Mouse (Mus musculus): ENCODE data around the gene Lhfp. TPM values are rescaled to one million over a fixed set of nuclear protein-coding genes. Genes with fewer than 3 reads are reported as not detected.

Lhfp gene
- polyA plus RNA-seq, 1 experiment, result 15.1 TPM

DNA sequence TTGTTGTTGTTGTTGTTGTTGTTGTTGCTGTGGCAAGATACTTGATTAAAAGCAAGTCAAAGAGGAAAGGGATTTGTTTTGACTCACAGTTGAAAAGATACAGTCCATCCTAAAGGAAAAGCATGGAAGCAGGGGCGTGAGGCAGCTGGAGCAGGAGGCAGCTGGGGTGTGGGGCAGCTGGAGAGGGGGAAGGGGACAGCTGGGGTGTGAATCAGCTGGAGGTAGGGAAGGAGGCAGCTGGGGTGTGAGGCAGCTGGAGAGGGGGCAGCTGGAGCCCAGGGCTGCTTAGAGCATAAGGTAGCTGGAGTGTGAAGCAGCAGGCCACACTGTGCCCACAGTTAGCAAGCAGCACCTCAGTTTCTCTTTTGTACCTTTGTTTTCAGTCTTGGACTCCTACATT, 110.3 kb downstream of the Lhfp start:
- H3K27ac ChIP-seq (ENCODE audit: control insufficient read depth, insufficient read depth, low read depth, low read length), result no peak overlapping the region
- TF ChIP-seq POLR2A (IDR thresholded peaks at IDR 0.05; ENCODE audit: control insufficient read depth, low read depth, low read length) (no peak), CTCF (IDR thresholded peaks at IDR 0.05; ENCODE audit: control insufficient read depth, insufficient read depth, insufficient replicate concordance, low read depth, low read length) (no peak)
- no peaks in the 10 kb centered on the region for H3K27me3 ChIP-seq (ENCODE audit: control insufficient read depth, insufficient read depth, low read length)
- H3K4me1 ChIP-seq (ENCODE audit: control insufficient read depth, insufficient read depth, low read length), result no peaks in the 10 kb centered on the region
- H3K4me3 ChIP-seq (ENCODE audit: control insufficient read depth, low read depth, low read length), result no peak overlapping the region
- H3K36me3 ChIP-seq (ENCODE audit: control insufficient read depth, insufficient read depth, low read length), result no peaks in the 10 kb centered on the region

DNA sequence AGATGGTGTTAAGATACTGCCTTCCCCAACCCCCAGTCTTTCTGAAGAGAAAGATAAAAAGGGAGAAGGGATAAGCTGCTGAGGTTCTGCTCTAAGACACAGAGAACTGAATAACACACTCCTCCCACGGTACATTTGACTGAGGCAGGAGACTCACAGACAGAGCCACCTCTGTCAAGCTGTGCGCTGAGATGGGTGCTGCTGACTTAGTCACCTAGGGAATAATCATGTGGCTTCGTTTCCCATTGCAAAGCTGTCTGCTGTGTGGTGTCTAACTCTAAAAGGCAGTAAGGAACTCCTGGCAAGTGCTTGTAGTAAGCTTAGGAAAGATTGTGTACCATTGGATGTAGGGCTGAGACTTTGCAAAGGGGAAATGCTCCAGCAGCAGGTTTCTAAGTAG, 120.6 kb downstream of the Lhfp start:
- Histone ChIP-seq H3K4me1 (ENCODE audit: control insufficient read depth, insufficient read depth, low read length) (peaks cover 3% of the 10 kb centered on the region), H3K36me3 (ENCODE audit: control insufficient read depth, insufficient read depth, low read length) (no peaks in the 10 kb centered on the region), H3K27ac (ENCODE audit: control insufficient read depth, insufficient read depth, low read depth, low read length) (no peak overlapping the region), H3K27me3 (ENCODE audit: control insufficient read depth, insufficient read depth, low read length) (no peaks in the 10 kb centered on the region), H3K4me3 (ENCODE audit: control insufficient read depth, low read depth, low read length) (no peak overlapping the region)
- no peak for TF ChIP-seq CTCF (IDR thresholded peaks at IDR 0.05; ENCODE audit: control insufficient read depth, insufficient read depth, insufficient replicate concordance, low read depth, low read length)
- no peak for TF ChIP-seq POLR2A (IDR thresholded peaks at IDR 0.05; ENCODE audit: control insufficient read depth, low read depth, low read length)

DNA sequence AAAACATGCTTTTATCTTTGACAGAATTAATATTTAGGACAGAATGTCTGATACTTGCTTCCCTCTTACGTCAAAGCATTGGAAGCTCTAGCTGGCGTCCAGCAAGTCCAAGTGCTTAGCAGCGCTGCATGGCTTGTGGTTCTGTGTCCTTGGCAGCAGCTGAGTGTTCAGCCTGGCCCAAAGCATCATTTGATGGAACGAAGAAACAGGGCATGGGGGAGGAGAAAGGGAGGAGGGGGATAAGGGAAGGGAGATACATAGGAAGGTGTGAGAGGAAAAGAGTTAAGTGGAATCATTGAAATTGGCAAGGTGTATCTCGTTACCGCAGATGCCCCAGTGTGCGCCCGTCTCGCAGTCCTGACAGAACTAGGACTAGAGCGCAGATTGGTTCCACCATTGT, 124.0 kb downstream of the Lhfp start:
- Histone ChIP-seq H3K36me3 (ENCODE audit: control insufficient read depth, insufficient read depth, low read length) (no peaks in the 10 kb centered on the region), H3K4me1 (ENCODE audit: control insufficient read depth, insufficient read depth, low read length) (peaks cover 3% of the 10 kb centered on the region), H3K4me3 (ENCODE audit: control insufficient read depth, low read depth, low read length) (peak overlapping the region; percentile 70), H3K27ac (ENCODE audit: control insufficient read depth, insufficient read depth, low read depth, low read length) (no peak overlapping the region), H3K27me3 (ENCODE audit: control insufficient read depth, insufficient read depth, low read length) (no peaks in the 10 kb centered on the region)
- TF ChIP-seq CTCF (IDR thresholded peaks at IDR 0.05; ENCODE audit: control insufficient read depth, insufficient read depth, insufficient replicate concordance, low read depth, low read length) (no peak), POLR2A (IDR thresholded peaks at IDR 0.05; ENCODE audit: control insufficient read depth, low read depth, low read length) (no peak)

DNA sequence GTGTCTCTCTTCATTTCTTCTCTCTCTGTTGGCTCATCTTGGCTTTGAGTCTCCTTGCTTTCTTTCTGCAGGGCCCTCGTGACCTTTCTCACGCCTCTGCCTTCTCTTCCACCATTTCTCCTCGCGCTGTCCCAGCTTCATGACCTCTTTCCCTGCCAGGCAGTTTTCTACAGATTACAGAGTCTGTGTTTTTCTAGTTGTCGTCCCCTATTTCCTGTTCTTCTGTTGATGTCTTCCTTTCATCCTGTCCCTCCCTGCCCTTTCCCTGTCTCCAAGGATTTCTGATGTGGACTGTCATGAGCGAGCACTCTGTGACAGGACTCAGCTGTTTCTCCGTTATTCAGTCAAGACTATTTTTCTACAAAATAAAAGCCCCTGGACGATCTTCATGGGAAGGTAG, 124.7 kb downstream of the Lhfp start:
- Histone ChIP-seq H3K27me3 (ENCODE audit: control insufficient read depth, insufficient read depth, low read length) (no peaks in the 10 kb centered on the region), H3K36me3 (ENCODE audit: control insufficient read depth, insufficient read depth, low read length) (no peaks in the 10 kb centered on the region), H3K27ac (ENCODE audit: control insufficient read depth, insufficient read depth, low read depth, low read length) (peak overlapping the region; percentile 66), H3K4me1 (ENCODE audit: control insufficient read depth, insufficient read depth, low read length) (peaks cover 3% of the 10 kb centered on the region), H3K4me3 (ENCODE audit: control insufficient read depth, low read depth, low read length) (peak overlapping the region; percentile 45)
- no peak for TF ChIP-seq POLR2A (IDR thresholded peaks at IDR 0.05; ENCODE audit: control insufficient read depth, low read depth, low read length)
- no peak for TF ChIP-seq CTCF (IDR thresholded peaks at IDR 0.05; ENCODE audit: control insufficient read depth, insufficient read depth, insufficient replicate concordance, low read depth, low read length)

DNA sequence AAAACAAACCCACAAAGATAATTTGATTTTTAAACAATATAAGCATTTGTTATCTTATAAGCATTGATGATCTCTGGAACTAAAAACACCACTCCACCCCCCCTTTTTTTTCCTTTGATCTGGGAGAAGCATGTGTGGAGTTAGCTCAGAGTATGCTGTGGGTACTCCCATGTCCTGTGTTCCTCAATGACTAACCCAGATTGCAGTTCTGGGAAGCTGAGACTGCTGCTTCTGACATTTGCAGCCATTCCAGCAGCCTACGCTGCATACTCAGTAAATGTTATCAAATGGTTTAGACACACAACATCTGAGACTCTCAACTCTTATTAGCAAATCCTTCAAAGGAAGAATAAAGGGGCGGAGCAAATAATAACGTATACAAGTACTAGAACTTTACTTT, 128.2 kb downstream of the Lhfp start:
- Histone ChIP-seq H3K4me3 (ENCODE audit: control insufficient read depth, low read depth, low read length) (no peak overlapping the region), H3K27me3 (ENCODE audit: control insufficient read depth, insufficient read depth, low read length) (no peaks in the 10 kb centered on the region), H3K36me3 (ENCODE audit: control insufficient read depth, insufficient read depth, low read length) (no peaks in the 10 kb centered on the region), H3K27ac (ENCODE audit: control insufficient read depth, insufficient read depth, low read depth, low read length) (no peak overlapping the region), H3K4me1 (ENCODE audit: control insufficient read depth, insufficient read depth, low read length) (peaks cover 3% of the 10 kb centered on the region)
- TF ChIP-seq POLR2A (IDR thresholded peaks at IDR 0.05; ENCODE audit: control insufficient read depth, low read depth, low read length) (no peak), CTCF (IDR thresholded peaks at IDR 0.05; ENCODE audit: control insufficient read depth, insufficient read depth, insufficient replicate concordance, low read depth, low read length) (no peak)

DNA sequence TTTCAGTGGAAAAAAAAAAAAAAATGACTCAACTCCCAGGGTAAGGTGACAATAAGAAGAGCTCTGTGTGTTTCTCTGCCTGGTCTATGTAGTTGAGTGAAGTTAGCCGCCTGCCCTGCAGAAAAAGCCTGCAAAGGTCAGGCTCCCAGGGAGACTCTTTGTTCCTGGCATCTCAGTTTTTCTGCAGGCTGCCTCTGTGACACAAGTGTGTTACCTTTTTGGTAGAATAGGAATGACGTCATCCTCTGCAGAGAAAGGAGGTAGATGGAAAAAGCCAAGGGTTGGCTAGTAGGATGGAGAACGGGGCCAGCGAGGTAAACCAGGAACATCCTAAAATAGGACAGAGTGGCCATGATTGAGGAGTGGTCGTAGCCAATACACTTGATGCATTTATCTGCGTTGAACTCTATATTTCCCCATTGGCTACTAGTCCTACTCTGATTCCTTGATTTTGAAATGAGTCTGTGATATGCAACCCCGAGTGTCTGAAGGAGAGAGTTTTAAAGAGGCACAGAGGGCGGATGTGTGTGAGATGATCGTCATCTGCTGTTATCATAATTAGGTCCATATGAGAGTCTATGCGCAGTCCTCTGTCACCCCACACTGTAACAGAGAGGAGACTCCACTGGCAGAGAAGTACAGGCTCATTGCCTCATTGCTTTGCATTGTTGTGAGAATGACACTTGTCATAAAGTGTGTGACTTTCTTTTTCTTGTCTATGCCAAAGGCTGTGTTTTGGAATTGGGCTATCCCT, 132.2 kb downstream of the Lhfp start:
- no peak for TF ChIP-seq POLR2A (IDR thresholded peaks at IDR 0.05; ENCODE audit: control insufficient read depth, low read depth, low read length)
- no peak for TF ChIP-seq CTCF (IDR thresholded peaks at IDR 0.05; ENCODE audit: control insufficient read depth, insufficient read depth, insufficient replicate concordance, low read depth, low read length)
- Histone ChIP-seq H3K27ac (ENCODE audit: control insufficient read depth, insufficient read depth, low read depth, low read length) (no peak overlapping the region), H3K36me3 (ENCODE audit: control insufficient read depth, insufficient read depth, low read length) (no peaks in the 10 kb centered on the region), H3K4me3 (ENCODE audit: control insufficient read depth, low read depth, low read length) (no peak overlapping the region), H3K27me3 (ENCODE audit: control insufficient read depth, insufficient read depth, low read length) (no peaks in the 10 kb centered on the region), H3K4me1 (ENCODE audit: control insufficient read depth, insufficient read depth, low read length) (no peaks in the 10 kb centered on the region)

DNA sequence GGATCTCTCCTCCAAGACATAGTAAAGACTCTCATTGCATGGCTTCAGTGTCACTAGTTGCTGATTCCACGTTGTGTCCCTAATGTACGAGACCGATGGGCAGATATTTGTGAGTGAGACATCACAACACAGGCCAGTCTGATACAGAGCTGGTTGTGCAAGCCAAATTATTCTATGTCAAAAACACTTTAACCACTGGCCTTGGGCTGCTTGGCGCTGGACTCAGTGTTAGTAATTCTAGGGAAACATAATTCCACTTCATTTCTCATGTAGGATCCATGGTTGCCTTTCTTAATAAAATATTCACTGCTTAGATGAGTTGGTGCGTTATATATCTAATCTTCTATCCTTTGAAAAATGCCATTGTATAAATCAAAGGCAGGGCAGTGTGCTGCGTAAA, 138.6 kb downstream of the Lhfp start:
- Histone ChIP-seq H3K4me1 (ENCODE audit: control insufficient read depth, insufficient read depth, low read length) (no peaks in the 10 kb centered on the region), H3K27me3 (ENCODE audit: control insufficient read depth, insufficient read depth, low read length) (no peaks in the 10 kb centered on the region), H3K36me3 (ENCODE audit: control insufficient read depth, insufficient read depth, low read length) (no peaks in the 10 kb centered on the region), H3K4me3 (ENCODE audit: control insufficient read depth, low read depth, low read length) (no peak overlapping the region), H3K27ac (ENCODE audit: control insufficient read depth, insufficient read depth, low read depth, low read length) (no peak overlapping the region)
- no peak for TF ChIP-seq POLR2A (IDR thresholded peaks at IDR 0.05; ENCODE audit: control insufficient read depth, low read depth, low read length)
- TF ChIP-seq CTCF (IDR thresholded peaks at IDR 0.05; ENCODE audit: control insufficient read depth, insufficient read depth, insufficient replicate concordance, low read depth, low read length), result no peak

Measured in testis, adult 2 months (tissue).